Mouse (Mus musculus) layer of hippocampus, adult 2 months (tissue): Measurements from ENCODE around the gene Phb. TPM values are rescaled to one million over a fixed set of nuclear protein-coding genes. Genes with fewer than 3 reads are reported as not detected.

Experiments
- DNase-seq, 2 experiments: peaks; one replicate each; pipeline ENCODE4 v3.0.0; 2022; ENCODE audit warnings: low spot score in 2 of 2
- H3K27ac ChIP-seq: fragments of 200-600 bp; 2 replicates; pipeline ENCODE4 v1.8.1; 2022
- H3K4me3 ChIP-seq: fragments of 200-600 bp; 2 replicates; pipeline ENCODE4 v1.8.1; 2022; ENCODE audit warnings: mild to moderate bottlenecking
- CTCF ChIP-seq: fragments of 200-600 bp; conservative IDR thresholded peaks from 2 replicates; pipeline ENCODE4 v1.8.1; 2022; ENCODE audit warnings: antibody characterized with exemption, mild to moderate bottlenecking, moderate library complexity
- long read RNA-seq, 2 experiments: library from polyadenylated mRNA; stranded (forward); transcript quantifications; one replicate each; pipeline ENCODE4 v2.0.0; 2021; ENCODE audit warnings: borderline mapping rate in 2 of 2
- total RNA-seq, 2 experiments: library from RNA; stranded (reverse); gene quantifications; 2 replicates each; pipeline ENCODE4 v1.2.3; 2021

Gene Phb
- 10 to 100 TPM; 96.3 to 97.5 TPM for total RNA-seq
- long read RNA-seq, experiment 1, transcript Phb-204 (7 exons, 1,799 nt), result major isoform, 86 of 93 reads
- long read RNA-seq, experiment 1, partial matches to known transcripts, result 3 of 93 reads
- long read RNA-seq, experiment 1, other reads (novel, unspliced or antisense), result 4 of 93 reads
- long read RNA-seq, experiment 2, transcript Phb-204 (7 exons, 1,799 nt), result major isoform, 110 of 127 reads
- long read RNA-seq, experiment 2, partial matches to known transcripts, result 8 of 127 reads
- long read RNA-seq, experiment 2, other reads (novel, unspliced or antisense), result 9 of 127 reads

DNA sequence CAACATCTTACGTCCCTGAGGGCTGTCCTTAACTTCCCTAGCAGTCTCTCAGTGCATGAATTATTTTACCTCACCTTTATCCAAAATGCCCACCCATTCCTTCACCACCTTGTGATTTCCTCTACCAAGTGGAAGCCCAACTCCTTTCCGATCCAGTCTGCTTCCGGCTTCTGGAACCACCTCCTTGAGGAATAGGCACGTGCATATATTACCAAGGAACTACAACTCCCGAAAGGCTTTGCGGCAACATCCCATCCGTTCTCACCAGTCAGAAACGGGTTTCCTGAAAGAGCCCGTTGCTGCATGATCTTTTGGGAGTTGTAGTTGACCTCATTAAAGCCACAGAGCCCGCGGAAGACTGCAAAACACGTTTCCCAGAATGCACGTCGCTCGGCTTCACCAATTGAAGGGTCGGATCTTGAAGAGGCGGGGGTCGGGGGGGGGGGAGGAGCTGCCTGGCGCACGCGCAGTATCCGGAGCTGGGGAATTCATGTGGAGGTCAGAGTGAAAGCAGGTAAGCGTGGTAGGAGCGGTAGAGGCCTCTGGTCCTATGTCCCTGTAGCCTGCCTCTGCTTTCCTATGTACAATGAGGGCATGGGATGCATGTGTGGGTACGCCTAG, at the start of gene Phb:
TSS of gene Phb (plus strand) at position 429 of the 621 bp plus-strand sequence.
- peak within 1 kb of the TSS; percentile 91 for H3K4me3 ChIP-seq
- DNase-seq, result peak; percentile 90 to 98
- H3K27ac ChIP-seq, result peak within 1 kb of the TSS; percentile 85
- TF ChIP-seq CTCF, result no peak; the same call in 1 of the 2 replicates

DNA sequence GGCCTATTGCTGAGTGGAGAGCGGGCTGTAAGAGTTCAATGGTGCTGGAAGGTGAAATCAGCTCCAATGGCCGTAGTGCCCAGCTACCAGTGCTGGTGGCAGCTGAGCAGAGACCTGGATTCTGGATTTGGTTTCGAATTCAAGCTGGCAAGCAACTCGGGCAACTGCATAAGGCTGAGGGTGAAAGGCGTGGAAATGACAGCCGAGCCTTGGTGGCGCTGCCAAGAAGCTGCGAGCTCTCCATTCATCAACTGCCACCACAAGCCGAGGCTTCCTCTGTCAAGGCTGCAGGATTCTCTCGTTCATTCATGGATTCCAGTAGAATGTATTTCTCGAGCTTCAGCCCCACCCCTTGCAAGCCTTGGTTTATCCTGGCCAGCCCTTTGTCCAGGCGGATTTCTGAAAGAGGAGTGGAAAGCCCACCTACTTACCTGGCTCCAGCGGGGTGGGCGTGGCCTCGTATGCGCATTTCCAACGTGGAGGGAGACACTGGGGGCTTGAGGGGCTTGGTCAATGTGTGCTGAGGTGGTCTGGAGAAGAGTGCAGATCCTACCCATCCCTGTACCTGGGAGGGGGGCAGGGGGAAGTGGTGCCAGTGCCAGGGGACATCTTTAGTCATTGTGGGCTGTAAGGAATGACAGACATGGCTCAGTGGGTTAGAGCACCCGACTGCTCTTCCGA, 48.8 kb upstream of the Phb start:
- TF ChIP-seq CTCF, result no peak
- peak; percentile 36 to 47 for DNase-seq
- Histone ChIP-seq H3K27ac (no peak overlapping the region), H3K4me3 (peak overlapping the region; percentile 23; the same call in 1 of the 2 replicates)

DNA sequence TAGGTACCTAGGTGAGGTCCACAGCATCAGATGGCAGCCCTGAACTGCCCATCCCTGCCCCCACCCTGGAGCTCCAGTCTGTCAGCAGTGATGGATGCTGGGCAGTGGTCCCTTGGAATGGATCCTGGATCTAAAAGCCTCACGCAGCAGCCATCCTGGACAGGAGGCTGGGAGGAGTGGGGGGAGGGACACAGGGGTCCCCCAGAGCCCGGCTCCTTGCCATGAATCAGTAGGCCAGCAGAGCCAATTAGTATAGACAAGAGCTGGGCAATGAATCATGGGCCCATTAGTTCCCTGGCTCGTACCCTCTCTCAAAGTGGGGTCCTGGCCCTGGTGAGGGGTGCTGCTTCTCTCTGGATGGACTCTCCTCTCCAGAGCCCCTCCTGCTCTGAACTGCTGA, 47.7 kb upstream of the Phb start:
- H3K27ac ChIP-seq, result no peak overlapping the region
- DNase-seq, result no peak
- no peak overlapping the region for H3K4me3 ChIP-seq
- no peak for TF ChIP-seq CTCF

DNA sequence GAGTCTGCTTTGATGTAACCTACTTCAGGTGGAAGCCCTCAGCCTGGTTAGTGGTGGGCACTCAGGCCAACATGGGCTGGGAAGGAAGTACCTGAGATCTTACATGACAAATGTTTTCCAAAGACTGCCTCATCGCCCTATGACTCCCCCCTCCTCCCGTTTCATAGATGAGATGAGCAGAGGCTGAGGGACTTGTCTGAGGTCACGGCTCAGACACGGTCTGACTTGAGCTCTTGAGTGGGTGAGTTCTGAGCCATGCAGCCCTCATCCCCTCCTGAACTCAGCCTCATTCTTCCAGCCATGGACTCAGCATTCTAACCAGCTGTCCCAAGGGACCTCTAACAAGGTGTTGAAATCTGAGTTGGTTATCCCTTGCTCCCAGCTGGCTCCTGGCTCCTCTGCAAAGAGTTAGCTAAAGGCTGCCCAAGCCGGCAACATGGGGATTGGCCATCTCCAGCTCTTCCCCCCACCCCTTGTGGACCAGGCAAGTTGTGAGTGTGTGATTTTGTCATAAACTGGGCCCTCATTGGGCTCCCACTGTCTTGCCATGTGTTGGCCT, 46.8 kb upstream of the Phb start:
- Histone ChIP-seq H3K4me3 (no peak overlapping the region), H3K27ac (no peak overlapping the region)
- DNase-seq, result no peak
- no peak for TF ChIP-seq CTCF

DNA sequence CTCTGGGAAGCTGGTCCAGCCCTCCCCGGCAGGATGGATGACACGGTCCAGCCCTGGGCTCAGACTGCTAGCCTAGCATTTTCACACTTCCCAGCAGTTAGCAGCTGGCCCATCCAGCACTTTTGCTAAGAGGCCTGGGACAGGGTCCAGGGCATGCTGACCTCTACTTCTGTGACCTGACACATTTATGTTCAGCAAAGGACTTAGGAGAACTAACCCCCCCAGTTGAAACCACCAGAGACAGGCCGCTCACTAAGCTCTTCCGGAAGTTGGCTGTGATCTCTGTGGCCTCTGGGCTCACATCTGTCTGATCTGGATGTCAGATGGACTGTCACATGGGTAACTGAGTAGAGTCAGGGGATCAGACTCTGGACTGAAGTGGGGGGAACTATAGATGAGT, 45.7 kb upstream of the Phb start:
- no peak overlapping the region for H3K27ac ChIP-seq
- DNase-seq, result no peak
- H3K4me3 ChIP-seq, result no peak overlapping the region
- TF ChIP-seq CTCF, result no peak

DNA sequence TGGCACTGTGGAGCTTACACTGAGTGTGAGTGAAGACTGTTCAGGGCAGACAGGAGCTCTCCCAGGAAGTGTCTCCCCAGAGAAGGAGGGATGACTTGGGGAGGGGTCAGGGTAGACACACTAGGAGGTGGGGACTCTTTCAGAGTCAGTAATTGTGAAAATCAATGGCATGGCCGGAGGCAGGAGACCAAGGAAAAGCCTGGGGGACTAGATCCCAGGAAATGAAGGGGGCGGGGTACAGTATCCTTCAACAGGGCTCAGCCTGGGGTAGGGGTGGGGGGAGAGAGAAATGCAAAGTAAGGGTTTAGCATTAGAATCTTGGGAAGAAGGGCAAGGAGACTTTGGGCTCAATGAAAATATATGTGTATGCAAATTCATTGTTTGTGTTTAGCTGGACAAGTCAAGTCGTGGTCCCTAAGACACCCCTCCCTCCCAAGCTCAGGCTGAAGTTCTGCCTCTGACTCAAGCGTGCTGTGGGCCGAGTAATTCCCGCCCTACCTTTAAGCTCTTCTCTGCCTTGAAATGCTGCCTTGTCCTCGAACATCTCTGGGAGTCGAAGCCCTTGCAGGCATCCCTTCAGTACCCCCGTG, 45.1 kb upstream of the Phb start:
- TF ChIP-seq CTCF, result no peak
- Histone ChIP-seq H3K4me3 (no peak overlapping the region), H3K27ac (no peak overlapping the region)
- no peak for DNase-seq

DNA sequence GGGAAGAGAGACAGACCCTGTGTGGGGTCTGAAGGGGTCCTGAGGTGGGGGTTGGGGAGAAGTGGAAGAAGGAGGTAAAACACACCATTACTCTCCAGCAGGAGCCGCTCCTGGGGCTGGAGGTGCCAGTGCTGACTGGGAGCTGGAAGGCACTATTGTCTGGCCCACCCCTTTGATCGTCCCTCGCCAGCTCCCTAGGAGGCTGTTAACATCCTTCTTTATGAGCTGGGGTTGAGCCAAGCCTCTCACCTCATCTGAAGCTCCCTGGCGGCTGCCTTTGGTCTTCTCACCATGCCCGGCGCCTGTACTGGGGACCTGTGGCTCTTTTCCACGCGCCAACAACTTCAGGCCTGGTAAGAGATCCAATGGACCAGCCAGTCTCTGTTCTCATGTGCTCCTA, 44.3 kb upstream of the Phb start:
- TF ChIP-seq CTCF, result no peak
- Histone ChIP-seq H3K4me3 (no peak overlapping the region), H3K27ac (no peak overlapping the region)
- DNase-seq, result no peak

DNA sequence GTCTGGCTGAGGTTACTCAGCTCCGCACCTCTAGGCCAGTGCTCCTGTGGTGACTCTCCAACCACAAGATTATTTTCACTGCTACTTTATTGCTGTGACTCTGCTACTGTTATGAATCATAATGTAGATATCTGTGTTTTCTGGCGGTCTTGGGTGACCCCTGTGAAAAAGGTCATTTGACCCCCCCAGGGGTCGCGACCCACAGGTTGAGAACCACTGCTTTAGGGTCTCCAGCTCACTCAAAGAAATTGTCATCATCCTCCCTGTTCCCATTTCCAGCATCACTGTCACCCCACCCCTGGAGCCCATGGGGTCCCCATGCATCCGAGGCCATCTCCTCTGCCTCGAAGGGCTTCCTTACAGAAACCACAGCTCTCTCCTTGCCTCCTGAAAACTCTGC, 36.2 kb upstream of the Phb start:
- DNase-seq, result no peak
- TF ChIP-seq CTCF, result no peak
- no peak overlapping the region for H3K27ac ChIP-seq

DNA sequence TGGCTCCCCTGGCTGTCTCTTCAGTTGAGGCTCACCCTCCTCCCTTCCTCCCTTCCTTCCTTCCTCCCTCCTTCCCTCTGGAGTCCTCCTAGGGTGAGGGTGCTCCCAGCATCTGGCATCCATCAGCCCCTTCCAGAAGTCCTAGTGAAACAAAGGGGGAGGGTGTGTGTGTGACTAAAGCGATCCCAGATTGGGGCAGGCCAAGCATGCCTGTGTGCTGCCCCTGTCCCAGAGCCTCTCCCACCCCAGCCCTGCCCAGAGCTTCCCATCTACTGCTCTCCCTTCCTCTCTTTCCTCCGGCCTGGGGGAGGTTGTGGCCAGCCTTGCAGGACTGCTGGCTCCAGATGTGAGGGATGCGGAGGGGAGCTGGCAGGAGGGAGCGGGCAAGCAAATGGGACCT, 35.5 kb upstream of the Phb start:
- TF ChIP-seq CTCF, result no peak
- no peak for DNase-seq
- Histone ChIP-seq H3K4me3 (no peak overlapping the region), H3K27ac (no peak overlapping the region)

More for the DNA sequence above, 36.2 kb upstream of the Phb start:
- H3K4me3 ChIP-seq, result no peak overlapping the region

DNA sequence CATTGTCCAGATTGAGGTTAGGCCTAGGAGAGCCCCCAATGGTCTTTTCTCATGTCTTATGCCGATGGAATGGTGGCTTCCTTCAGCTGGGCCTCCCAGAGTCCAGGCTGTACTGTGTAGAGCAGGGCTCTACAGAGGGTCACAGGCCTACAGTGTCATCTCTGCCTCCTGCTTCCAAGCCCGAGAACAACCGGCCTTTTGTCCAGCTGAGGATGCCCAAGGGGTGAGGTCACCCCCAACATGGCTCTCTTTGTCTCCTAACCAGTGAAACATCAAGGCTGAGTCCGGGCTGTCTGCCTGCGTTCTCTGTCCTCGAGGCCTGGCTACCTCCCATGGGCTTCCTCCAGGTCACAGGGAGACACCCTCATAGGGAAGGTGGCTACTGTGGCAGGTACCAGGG, 34.3 kb upstream of the Phb start:
- peak in 1 of 2 experiments; percentile 34 for DNase-seq
- H3K4me3 ChIP-seq, result no peak overlapping the region
- TF ChIP-seq CTCF, result no peak
- H3K27ac ChIP-seq, result peak overlapping the region; percentile 72

DNA sequence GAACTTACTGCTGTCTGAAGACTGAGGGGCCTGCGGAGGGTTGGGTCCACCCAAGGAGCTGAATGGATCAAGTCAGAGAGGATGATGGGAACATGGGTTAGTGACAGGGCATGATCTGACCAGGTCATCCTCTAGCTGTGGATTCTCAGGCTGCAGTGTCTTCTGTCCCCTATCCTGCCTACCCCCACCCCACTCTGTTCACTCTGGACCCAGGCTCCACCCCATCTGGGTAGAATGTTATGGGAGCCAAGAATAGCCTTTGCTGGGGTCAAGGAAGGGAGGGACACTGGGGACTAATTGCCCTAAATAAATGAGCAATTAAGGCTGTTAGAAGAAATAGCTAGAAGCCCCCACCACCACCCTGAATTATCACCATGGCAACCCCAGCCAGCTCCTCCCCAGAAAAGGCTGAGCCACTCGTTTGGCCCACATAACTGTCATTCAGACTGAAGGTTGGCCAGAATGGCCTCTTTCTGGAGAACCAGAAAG, 33.2 kb upstream of the Phb start:
- Histone ChIP-seq H3K27ac (no peak overlapping the region), H3K4me3 (no peak overlapping the region)
- TF ChIP-seq CTCF, result no peak
- no peak for DNase-seq

DNA sequence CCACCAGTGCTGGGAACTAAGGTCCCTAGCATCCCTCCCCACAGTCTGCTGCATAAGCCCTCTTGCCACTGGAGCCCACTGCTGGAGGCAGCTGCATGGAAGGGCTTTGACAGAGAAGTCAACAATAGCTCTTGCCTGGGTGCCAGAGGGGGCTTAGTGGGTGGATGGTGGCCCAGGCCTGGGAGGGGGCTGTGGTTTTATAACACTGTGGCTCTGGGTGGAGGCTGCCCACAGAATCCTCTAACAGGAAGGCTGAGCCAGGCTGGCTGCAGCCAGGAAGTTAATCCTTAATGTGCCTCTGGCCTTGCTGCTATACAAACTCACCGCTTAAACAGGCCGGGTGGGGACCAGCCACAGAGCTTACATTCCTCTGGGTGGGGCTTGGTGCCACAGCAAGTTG, 31.7 kb upstream of the Phb start:
- DNase-seq, result no peak
- no peak overlapping the region for H3K4me3 ChIP-seq
- no peak for TF ChIP-seq CTCF
- H3K27ac ChIP-seq, result no peak overlapping the region

DNA sequence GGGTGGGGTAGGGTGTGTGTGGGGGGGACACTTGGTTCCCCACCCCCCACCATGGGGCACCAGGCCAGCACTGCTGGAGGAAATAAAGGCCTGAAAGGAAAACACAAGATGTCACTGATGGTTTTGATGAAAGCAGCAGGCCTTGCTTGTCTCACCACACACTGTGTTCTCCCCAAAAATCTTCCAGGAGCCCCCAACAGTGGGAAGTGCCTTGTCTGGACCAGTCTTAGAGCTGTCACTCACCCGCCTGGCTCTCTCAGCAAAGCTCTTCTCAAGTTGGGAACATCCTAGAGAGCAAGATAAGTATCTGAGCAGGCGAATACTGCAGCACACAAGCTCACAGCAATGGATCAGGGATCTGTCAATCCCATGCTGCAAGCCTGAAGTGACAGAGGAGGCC, 26.0 kb upstream of the Phb start:
- TF ChIP-seq CTCF, result no peak

More for the DNA sequence above, 26.0 kb upstream of the Phb start:
- Histone ChIP-seq H3K4me3 (no peak overlapping the region), H3K27ac (no peak overlapping the region)
- no peak for DNase-seq
